Mouse (Mus musculus): ENCODE data around the gene Gm8909.
"Not testable (repeated sequence)": the region's sequence is repeated elsewhere in the genome, so short reads cannot be mapped to it uniquely, and the experiment has no call there.

DNA sequence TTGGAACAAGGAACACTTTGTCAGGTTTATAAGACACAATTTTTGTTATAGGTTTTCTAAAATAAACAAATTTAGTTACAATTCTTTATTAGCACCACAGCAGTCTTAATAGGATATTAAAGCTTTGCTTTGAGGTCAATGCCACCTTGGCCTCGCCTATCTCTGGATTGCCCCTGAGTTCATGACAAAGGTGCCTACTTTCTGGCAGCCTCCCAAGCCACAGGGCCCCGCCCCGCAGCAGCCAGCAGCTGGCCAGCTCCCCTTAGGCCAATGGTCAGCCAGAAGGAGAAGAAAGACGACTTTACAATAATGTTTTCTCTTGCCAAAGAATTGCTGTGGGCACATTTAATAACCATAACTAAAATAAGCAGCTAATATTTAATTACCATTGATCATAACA is 17.1 kb downstream of the Gm8909 start:
- not testable (repeated sequence) for TF ChIP-seq POLR2A (IDR thresholded peaks at IDR 0.05; ENCODE audit: control insufficient read depth, low read depth, low read length); CTCF (IDR thresholded peaks at IDR 0.05; ENCODE audit: control insufficient read depth, insufficient read depth, insufficient replicate concordance, low read depth, low read length)
